ENCODE assay signal across 10 mouse cellular contexts in the genomic region with DNA sequence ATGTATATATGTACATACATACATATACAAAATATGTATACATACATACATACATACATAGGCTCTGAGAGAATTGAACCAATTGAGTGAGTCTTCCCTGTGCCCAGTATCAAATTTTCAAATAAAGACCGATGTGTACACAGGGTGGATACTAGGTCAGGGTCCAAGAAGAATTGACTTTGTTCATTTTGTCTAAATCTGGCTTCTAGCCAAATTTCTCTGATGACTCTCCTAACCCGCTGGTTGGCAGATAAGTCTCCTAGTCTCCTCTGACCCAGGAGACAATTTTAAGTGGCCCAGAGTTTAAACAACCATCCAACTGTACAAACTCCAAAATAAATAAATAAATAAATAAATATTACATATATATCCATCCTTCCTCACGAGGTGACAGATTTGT. TPM values are rescaled to one million over a fixed set of nuclear protein-coding genes. Genes with fewer than 3 reads are reported as not detected.
A peak's percentile ranks its signal among the peaks of the same experiment; 100 is the strongest.
DNase-seq lines count a peak whose midpoint lies in the region; ATAC-seq and TF ChIP-seq lines count a peak whose summit lies in the region.
"Had no signal": no experiment of that assay in that cellular context is flagged by ENCODE, and none has a peak within 500 bp of the region (broad histone marks: within the 10 kb centered on the region; RNA-seq: fewer than 3 reads in every experiment).

No protein-coding gene starts in this region.

- H3K9ac ChIP-seq in kidney, embryonic 14.5 days (ENCODE audit: low read depth, low read length): no peak overlapping the region; the same call in 1 of the 2 replicates
- no peak overlapping the region for H3K9ac ChIP-seq in embryonic facial prominence, embryonic 13.5 days
- peak overlapping the region; percentile 35; the same call in 1 of the 2 replicates for H3K9ac ChIP-seq in hindbrain, postnatal 0 days (replicated peaks; ENCODE audit: low read length)
- no peak overlapping the region for H3K9ac ChIP-seq in midbrain, postnatal 0 days (replicated peaks; ENCODE audit: low read length, poor library complexity, severe bottlenecking)

- no peak overlapping the region for H3K4me3 ChIP-seq in kidney, embryonic 14.5 days (ENCODE audit: low read length)
- no peak overlapping the region for H3K4me3 ChIP-seq in embryonic facial prominence, embryonic 13.5 days
- H3K4me3 ChIP-seq in hindbrain, postnatal 0 days (ENCODE audit: low read length): peak overlapping the region; percentile 30; the same call in 1 of the 2 replicates
- H3K4me3 ChIP-seq in midbrain, postnatal 0 days (ENCODE audit: low read depth, low read length): no peak overlapping the region

- WGBS in kidney, embryonic 14.5 days: 63% methylated on average over 3 of the region's 3 CpGs
- 56% methylated on average over 3 of the region's 3 CpGs for WGBS in embryonic facial prominence, embryonic 13.5 days
- 31% methylated on average over 3 of the region's 3 CpGs for WGBS in hindbrain, postnatal 0 days
- WGBS in midbrain, postnatal 0 days: 38% methylated on average over 3 of the region's 3 CpGs

- peaks cover 38% of the 10 kb centered on the region for H3K4me1 ChIP-seq in kidney, embryonic 14.5 days (ENCODE audit: control insufficient read depth, insufficient read depth, low read length)
- peaks cover 55% of the 10 kb centered on the region for H3K4me1 ChIP-seq in embryonic facial prominence, embryonic 13.5 days
- peaks cover 23% of the 10 kb centered on the region for H3K4me1 ChIP-seq in hindbrain, postnatal 0 days (ENCODE audit: insufficient read depth, low read length)
- H3K4me1 ChIP-seq in midbrain, postnatal 0 days (ENCODE audit: insufficient read depth, low read length): peaks cover 9% of the 10 kb centered on the region

- H3K36me3 ChIP-seq in kidney, embryonic 14.5 days (ENCODE audit: control insufficient read depth, insufficient read depth, low read length): no peaks in the 10 kb centered on the region
- H3K36me3 ChIP-seq in embryonic facial prominence, embryonic 13.5 days: no peaks in the 10 kb centered on the region
- no peaks in the 10 kb centered on the region for H3K36me3 ChIP-seq in hindbrain, postnatal 0 days (ENCODE audit: insufficient read depth, low read length)
- no peaks in the 10 kb centered on the region for H3K36me3 ChIP-seq in midbrain, postnatal 0 days (ENCODE audit: insufficient read depth, low read length)

- DNase-seq in kidney, postnatal 25 days: no peak
- no peak for DNase-seq in hindbrain, postnatal 0 days (ENCODE audit: low spot score)
- DNase-seq in midbrain, postnatal 0 days (ENCODE audit: low spot score): no peak
- no peak for DNase-seq in layer of hippocampus, postnatal 10 days (ENCODE audit: low spot score in 2 of 2)
- no peak for DNase-seq in layer of hippocampus, adult 11-12 months (ENCODE audit: low spot score)
- no peak for DNase-seq in spleen, postnatal 36 days (ENCODE audit: low spot score in 2 of 2)

- no peak overlapping the region for H3K27ac ChIP-seq in kidney, embryonic 14.5 days (ENCODE audit: low read depth, low read length)
- H3K27ac ChIP-seq in embryonic facial prominence, embryonic 13.5 days: no peak overlapping the region
- peak overlapping the region; percentile 22; the same call in 1 of the 2 replicates for H3K27ac ChIP-seq in hindbrain, postnatal 0 days
- no peak overlapping the region for H3K27ac ChIP-seq in midbrain, postnatal 0 days (ENCODE audit: low read depth, low read length)

- H3K27me3 ChIP-seq in kidney, embryonic 14.5 days (ENCODE audit: control insufficient read depth, insufficient read depth, low read length): 0 out of 2 replicates have a peak, but pooled peaks cover 4% of the 10 kb centered on the region
- H3K27me3 ChIP-seq in embryonic facial prominence, embryonic 13.5 days: peaks cover 40% of the 10 kb centered on the region
- H3K27me3 ChIP-seq in hindbrain, postnatal 0 days (ENCODE audit: insufficient read depth, low read length): no peaks in the 10 kb centered on the region
- H3K27me3 ChIP-seq in midbrain, postnatal 0 days (ENCODE audit: insufficient read depth, low read length): peaks cover 16% of the 10 kb centered on the region

- no peak for TF ChIP-seq CTCF in hindbrain, postnatal 0 days (IDR thresholded peaks at IDR 0.05; ENCODE audit: low read depth)
- TF ChIP-seq CTCF in midbrain, postnatal 0 days (IDR thresholded peaks at IDR 0.05): no peak

- no peak for ATAC-seq in kidney, embryonic 14.5 days (ENCODE audit: low FRiP score, low TSS enrichment)
- ATAC-seq in embryonic facial prominence, embryonic 13.5 days (ENCODE audit: insufficient number of reproducible peaks, insufficient read depth, low FRiP score, low TSS enrichment, low read depth): no peak
- ATAC-seq in hindbrain, postnatal 0 days: no peak
- no peak for ATAC-seq in midbrain, postnatal 0 days (ENCODE audit: low FRiP score)

- H3K4me2 ChIP-seq in kidney, embryonic 14.5 days (replicated peaks; ENCODE audit: low read depth, low read length): peak overlapping the region; percentile 88
- peak overlapping the region; percentile 70 for H3K4me2 ChIP-seq in embryonic facial prominence, embryonic 13.5 days
- H3K4me2 ChIP-seq in hindbrain, postnatal 0 days (ENCODE audit: low read depth, low read length): peak overlapping the region; percentile 64
- H3K4me2 ChIP-seq in midbrain, postnatal 0 days (ENCODE audit: low read depth, low read length, poor library complexity, severe bottlenecking): peak overlapping the region; percentile 51

- no peaks in the 10 kb centered on the region for H3K9me3 ChIP-seq in kidney, embryonic 14.5 days (ENCODE audit: control insufficient read depth, low read length)
- no peaks in the 10 kb centered on the region for H3K9me3 ChIP-seq in embryonic facial prominence, embryonic 13.5 days
- no peaks in the 10 kb centered on the region for H3K9me3 ChIP-seq in hindbrain, postnatal 0 days (ENCODE audit: low read length)
- H3K9me3 ChIP-seq in midbrain, postnatal 0 days (ENCODE audit: low read length): no peaks in the 10 kb centered on the region

RNA-seq across cellular contexts. Expression of a gene that starts 0.5 kb away (rescaled TPM):
- polyA plus RNA-seq in kidney, embryonic 14.5 days (2014; fragmentation: Nextera tagmentation; extraction: Ambion mirVana): 61.4 and 83.5 TPM in 2 replicates
- 69.8 and 77.4 TPM in 2 replicates for polyA plus RNA-seq in embryonic facial prominence, embryonic 13.5 days (2015; fragmentation: Nextera tagmentation; extraction: Ambion mirVana)
- 170 and 354 TPM in 2 replicates for total RNA-seq in hindbrain, postnatal 0 days (2014; rRNA removed)
- polyA plus RNA-seq in hindbrain, postnatal 0 days (2015; fragmentation: Nextera tagmentation; extraction: Ambion mirVana): 60.6 and 77.6 TPM in 2 replicates
- 45.3 and 82.1 TPM in 2 replicates for total RNA-seq in midbrain, postnatal 0 days (2014; rRNA removed)
- 38.4 TPM in 2 replicates for polyA plus RNA-seq in midbrain, postnatal 0 days (2015; fragmentation: Nextera tagmentation; extraction: Ambion mirVana)
- total RNA-seq in layer of hippocampus, postnatal 10 days (2021): 10 to 100 TPM; 27.1 to 37.0 TPM

RNA-seq across cellular contexts. Expression of a gene that starts 3.0 kb away (rescaled TPM):
- polyA plus RNA-seq in kidney, embryonic 14.5 days (2014; fragmentation: Nextera tagmentation; extraction: Ambion mirVana): 4.2 and 5.1 TPM in 2 replicates
- 3.8 and 5.5 TPM in 2 replicates for polyA plus RNA-seq in embryonic facial prominence, embryonic 13.5 days (2015; fragmentation: Nextera tagmentation; extraction: Ambion mirVana)
- not detected in 2 replicates for total RNA-seq in hindbrain, postnatal 0 days (2014; rRNA removed)
- not detected in 2 replicates for polyA plus RNA-seq in hindbrain, postnatal 0 days (2015; fragmentation: Nextera tagmentation; extraction: Ambion mirVana)
- total RNA-seq in midbrain, postnatal 0 days (2014; rRNA removed): not detected in 2 replicates
- polyA plus RNA-seq in midbrain, postnatal 0 days (2015; fragmentation: Nextera tagmentation; extraction: Ambion mirVana): not detected in 2 replicates
- not detected for total RNA-seq in layer of hippocampus, postnatal 10 days (2021)
- total RNA-seq: granulocyte monocyte progenitor cell, adult 5-6 weeks had no signal
- polyA plus RNA-seq: cerebellum, adult 2 months had no signal

RNA-seq across cellular contexts. Expression of a gene that starts 25.8 kb away (rescaled TPM):
- 1,653 and 1,961 TPM in 2 replicates for polyA plus RNA-seq in kidney, embryonic 14.5 days (2014; fragmentation: Nextera tagmentation; extraction: Ambion mirVana)
- polyA plus RNA-seq in embryonic facial prominence, embryonic 13.5 days (2015; fragmentation: Nextera tagmentation; extraction: Ambion mirVana): 1,480 and 1,606 TPM in 2 replicates
- total RNA-seq in hindbrain, postnatal 0 days (2014; rRNA removed): 982 and 1,365 TPM in 2 replicates
- 1,472 and 1,504 TPM in 2 replicates for polyA plus RNA-seq in hindbrain, postnatal 0 days (2015; fragmentation: Nextera tagmentation; extraction: Ambion mirVana)
- 1,063 and 1,068 TPM in 2 replicates for total RNA-seq in midbrain, postnatal 0 days (2014; rRNA removed)
- 1,368 and 1,371 TPM in 2 replicates for polyA plus RNA-seq in midbrain, postnatal 0 days (2015; fragmentation: Nextera tagmentation; extraction: Ambion mirVana)
- 1,000 to 10,000 TPM; 1,612 to 1,800 TPM for total RNA-seq in layer of hippocampus, postnatal 10 days (2021)

RNA-seq across cellular contexts. Expression of a gene that starts 35.2 kb away (rescaled TPM):
- 122 and 140 TPM in 2 replicates for polyA plus RNA-seq in kidney, embryonic 14.5 days (2014; fragmentation: Nextera tagmentation; extraction: Ambion mirVana)
- 104 and 122 TPM in 2 replicates for polyA plus RNA-seq in embryonic facial prominence, embryonic 13.5 days (2015; fragmentation: Nextera tagmentation; extraction: Ambion mirVana)
- total RNA-seq in hindbrain, postnatal 0 days (2014; rRNA removed): 105 and 139 TPM in 2 replicates
- polyA plus RNA-seq in hindbrain, postnatal 0 days (2015; fragmentation: Nextera tagmentation; extraction: Ambion mirVana): 90.3 and 94.0 TPM in 2 replicates
- total RNA-seq in midbrain, postnatal 0 days (2014; rRNA removed): 91.7 and 113 TPM in 2 replicates
- polyA plus RNA-seq in midbrain, postnatal 0 days (2015; fragmentation: Nextera tagmentation; extraction: Ambion mirVana): 71.8 and 75.3 TPM in 2 replicates
- total RNA-seq in layer of hippocampus, postnatal 10 days (2021): 10 to 100 TPM; 47.4 TPM

RNA-seq across cellular contexts. Expression of a gene that starts 43.4 kb away (rescaled TPM):
- polyA plus RNA-seq in kidney, embryonic 14.5 days (2014; fragmentation: Nextera tagmentation; extraction: Ambion mirVana): 3.5 and 4.8 TPM in 2 replicates
- 4.7 TPM in 2 replicates for polyA plus RNA-seq in embryonic facial prominence, embryonic 13.5 days (2015; fragmentation: Nextera tagmentation; extraction: Ambion mirVana)
- 7.7 and 9.2 TPM in 2 replicates for total RNA-seq in hindbrain, postnatal 0 days (2014; rRNA removed)
- polyA plus RNA-seq in hindbrain, postnatal 0 days (2015; fragmentation: Nextera tagmentation; extraction: Ambion mirVana): 5.2 and 6.0 TPM in 2 replicates
- 2.0 and 4.8 TPM in 2 replicates for total RNA-seq in midbrain, postnatal 0 days (2014; rRNA removed)
- 2.5 and 3.1 TPM in 2 replicates for polyA plus RNA-seq in midbrain, postnatal 0 days (2015; fragmentation: Nextera tagmentation; extraction: Ambion mirVana)
- 1 to 10 TPM; 3.5 to 3.9 TPM for total RNA-seq in layer of hippocampus, postnatal 10 days (2021)
